Mouse (Mus musculus) left cerebral cortex, adult 18-20 months (tissue): Measurements from ENCODE around the gene Fam76a. TPM values are rescaled to one million over a fixed set of nuclear protein-coding genes. Genes with fewer than 3 reads are reported as not detected.

Source experiments
- DNase-seq, 2 experiments: peaks; one replicate each; pipeline ENCODE4 v3.0.0; 2021 to 2022; ENCODE audit warnings: low spot score in 2 of 2, mixed read lengths in 1 of 2
- total RNA-seq, 2 experiments: library from RNA; stranded (reverse); gene quantifications; 2 replicates each; pipeline ENCODE4 v1.2.3; 2021

The Fam76a gene
- total RNA-seq, 2 experiments from 2014 or later, result 53.2 to 58.1 TPM

GRCm38 (mm10) chr4:132894402-132894801 lies 28.0 kb downstream of the Fam76a start:
- DNase-seq, result peak in 1 of 2 experiments; percentile 20

GRCm38 (mm10) chr4:132884844-132885374 lies 37.4 kb downstream of the Fam76a start:
- DNase-seq, result no peak

GRCm38 (mm10) chr4:132884064-132884843 lies 38.1 kb downstream of the Fam76a start, which contains the start of gene Stx12:
Stx12 (minus strand) TSS chr4:132884509.
- DNase-seq, result peak; percentile 87 to 89

- no peak for DNase-seq
Measured at GRCm38 (mm10) chr4:132883561-132884063, 38.7 kb downstream of the Fam76a start.

- no peak for DNase-seq
Measured at GRCm38 (mm10) chr4:132874363-132875097, 47.8 kb downstream of the Fam76a start.

GRCm38 (mm10) chr4:132873481-132874362 lies 48.6 kb downstream of the Fam76a start:
- DNase-seq, result no peak

- no peak for DNase-seq
Measured at GRCm38 (mm10) chr4:132871116-132871515, 51.2 kb downstream of the Fam76a start.

- no peak for DNase-seq
Measured at GRCm38 (mm10) chr4:132864856-132865255, 57.5 kb downstream of the Fam76a start.

GRCm38 (mm10) chr4:132863012-132863411 lies 59.3 kb downstream of the Fam76a start:
- DNase-seq, result no peak

- DNase-seq, result no peak
Measured at GRCm38 (mm10) chr4:132860880-132861279, 61.5 kb downstream of the Fam76a start.

Other genes with a start within 250 kb of the Fam76a start
- 1 to 10 TPM; 4.7 to 6.9 TPM for gene Xkr8, start 190.0 kb downstream of the Fam76a start, total RNA-seq
- gene Smpdl3b, start 165.3 kb downstream of the Fam76a start, total RNA-seq, result 1 to 10 TPM; 5.8 to 6.1 TPM
- 10 to 100 TPM; 15.4 to 16.5 TPM for gene Rpa2, start 154.2 kb downstream of the Fam76a start, total RNA-seq
- under 1 TPM; 0.95 to 0.98 TPM for gene Themis2, start 126.2 kb downstream of the Fam76a start, total RNA-seq
- gene Ppp1r8, start 79.4 kb downstream of the Fam76a start, total RNA-seq, result 10 to 100 TPM; 40.5 to 44.5 TPM
- gene Stx12, start 38.0 kb downstream of the Fam76a start, total RNA-seq, result 100 to 1,000 TPM; 106 to 111 TPM
- under 1 TPM; 0.26 to 0.59 TPM for gene Fgr, start 51.5 kb upstream of the Fam76a start, total RNA-seq
- gene Ahdc1, start 88.7 kb upstream of the Fam76a start, total RNA-seq, result 100 to 1,000 TPM; 108 to 121 TPM
- 10 to 100 TPM; 25.7 to 28.2 TPM for gene Wasf2, start 207.9 kb upstream of the Fam76a start, total RNA-seq